Mouse (Mus musculus): ENCODE results near the gene Sorcs2. TPM values are rescaled to one million over a fixed set of nuclear protein-coding genes. Genes with fewer than 3 reads are reported as not detected.

Gene Sorcs2
- total and polyA plus RNA-seq, 3 experiments, result 0.42 to 1.6 (median 0.46) TPM

- H3K36me3 ChIP-seq (replicated peaks in 1 of 2; ENCODE audit: control insufficient read depth in 1 of 2, insufficient read depth in 1 of 2, low read length in 1 of 2), result no peaks in the 10 kb centered on the region
- in situ Hi-C loops (cut with MboI; ENCODE audit: low pct_ligation_motif_present, low pct_unique_long_range_greater_than_20kb, low sequenced_read_pairs), result no loop called here
Observed at GRCm38 (mm10) chr5:36274684-36275394, 123.1 kb downstream of the Sorcs2 start.

GRCm38 (mm10) chr5:36267194-36267769 lies 130.7 kb downstream of the Sorcs2 start:
- Histone ChIP-seq H3K9ac (ENCODE audit: insufficient read depth, low read depth) (no peak overlapping the region), H3K27me3 (replicated peaks) (peaks cover 82% of the 10 kb centered on the region), H3K36me3 (replicated peaks in 1 of 2; ENCODE audit: control insufficient read depth in 1 of 2, insufficient read depth in 1 of 2, low read length in 1 of 2) (no peaks in the 10 kb centered on the region), H3K4me1 (ENCODE audit: control insufficient read depth in 1 of 2, insufficient read depth in 2 of 2) (no peaks in the 10 kb centered on the region; a peak in 1 of 4 replicates), H3K27ac (ENCODE audit: insufficient read depth, low read depth) (no peak overlapping the region), H3K4me2 (ENCODE audit: insufficient read depth, low read depth, poor library complexity, severe bottlenecking) (no peak overlapping the region), H3K9me3 (replicated peaks; ENCODE audit: low read length) (peaks cover 7% of the 10 kb centered on the region), H3K4me3 (replicated peaks in 1 of 3; ENCODE audit: low read depth in 2 of 3, low read length in 2 of 3, poor library complexity in 1 of 3) (no peak overlapping the region), H3K79me2 (replicated peaks; ENCODE audit: control insufficient read depth, extremely low read depth, insufficient read depth, poor library complexity, severe bottlenecking) (no peaks in the 10 kb centered on the region)
- in situ Hi-C loops (cut with MboI; ENCODE audit: low pct_ligation_motif_present, low pct_unique_long_range_greater_than_20kb, low sequenced_read_pairs) (no loop called here), dilution Hi-C loops (cut with MboI; ENCODE audit: extremely low pct_ligation_motif_present, extremely low pct_unique_long_range_greater_than_20kb, low sequenced_read_pairs) (no loop called here)
- DNase-seq (ENCODE audit: extremely low read depth), result no peak
- no peak for TF ChIP-seq MEF2A (IDR thresholded peaks at IDR 0.05; ENCODE audit: borderline replicate concordance, low read depth, low read length)
- no peak for TF ChIP-seq NELFE (IDR thresholded peaks at IDR 0.05; ENCODE audit: low read depth, low read length)
- TF ChIP-seq CTCF (conservative IDR thresholded peaks at IDR 0.05 in 1 of 2, IDR thresholded peaks at IDR 0.05 in 1 of 2; ENCODE audit: low read depth in 2 of 2, low read length in 2 of 2), result no peak

More at GRCm38 (mm10) chr5:36274684-36275394, 123.1 kb downstream of the Sorcs2 start:
- Histone ChIP-seq H3K4me1 (ENCODE audit: control insufficient read depth in 1 of 2, insufficient read depth in 2 of 2) (no peaks in the 10 kb centered on the region; a peak in 1 of 4 replicates), H3K9me3 (replicated peaks; ENCODE audit: low read length) (peaks cover 7% of the 10 kb centered on the region), H3K27ac (ENCODE audit: insufficient read depth, low read depth) (no peak overlapping the region), H3K4me2 (ENCODE audit: insufficient read depth, low read depth, poor library complexity, severe bottlenecking) (no peak overlapping the region), H3K4me3 (replicated peaks in 1 of 3; ENCODE audit: low read depth in 2 of 3, low read length in 2 of 3, poor library complexity in 1 of 3) (no peak overlapping the region), H3K9ac (ENCODE audit: insufficient read depth, low read depth) (no peak overlapping the region), H3K79me2 (replicated peaks; ENCODE audit: control insufficient read depth, extremely low read depth, insufficient read depth, poor library complexity, severe bottlenecking) (no peaks in the 10 kb centered on the region), H3K27me3 (replicated peaks) (peaks cover 77% of the 10 kb centered on the region)
- dilution Hi-C loops (cut with MboI; ENCODE audit: extremely low pct_ligation_motif_present, extremely low pct_unique_long_range_greater_than_20kb, low sequenced_read_pairs), result no loop called here
- DNase-seq (ENCODE audit: extremely low read depth), result no peak
- TF ChIP-seq RAD21 (IDR thresholded peaks at IDR 0.05; ENCODE audit: low read depth, low read length) (no peak), MAZ (IDR thresholded peaks at IDR 0.05; ENCODE audit: low read depth, low read length) (no peak), MXI1 (IDR thresholded peaks at IDR 0.05; ENCODE audit: low read depth, low read length) (no peak), UBTF (IDR thresholded peaks at IDR 0.05; ENCODE audit: low read depth, low read length) (no peak), JUN (IDR thresholded peaks at IDR 0.05; ENCODE audit: insufficient read depth, low read depth, low read length) (no peak), MEF2A (IDR thresholded peaks at IDR 0.05; ENCODE audit: borderline replicate concordance, low read depth, low read length) (no peak), SMC3 (IDR thresholded peaks at IDR 0.05; ENCODE audit: low read depth, low read length) (no peak), PAX5 (IDR thresholded peaks at IDR 0.05; ENCODE audit: low read length) (no peak), NRF1 (IDR thresholded peaks at IDR 0.05; ENCODE audit: low read depth, low read length) (no peak), ZMIZ1 (IDR thresholded peaks at IDR 0.05; ENCODE audit: low read depth, low read length) (no peak), MAX (IDR thresholded peaks at IDR 0.05; ENCODE audit: low read length) (no peak), CTCF (conservative IDR thresholded peaks at IDR 0.05 in 1 of 2, IDR thresholded peaks at IDR 0.05 in 1 of 2; ENCODE audit: low read depth in 2 of 2, low read length in 2 of 2) (no peak), HCFC1 (IDR thresholded peaks at IDR 0.05; ENCODE audit: low read depth, low read length) (no peak), ZNF384 (IDR thresholded peaks at IDR 0.05; ENCODE audit: low read depth, low read length) (no peak), EP300 (IDR thresholded peaks at IDR 0.05; ENCODE audit: low read length) (no peak), TBP (conservative IDR thresholded peaks at IDR 0.05; ENCODE audit: low read depth, low read length) (no peak), IRF4 (IDR thresholded peaks at IDR 0.05; ENCODE audit: low read depth, low read length) (no peak)

Data from CH12.LX (cell line).